Mouse (Mus musculus) cerebellum, adult 9-10 months (tissue): Measurements from ENCODE around the gene Ncmap.

Source experiments
- DNase-seq: peaks from one replicate; pipeline ENCODE4 v3.0.0; 2022

The Ncmap gene

DNA sequence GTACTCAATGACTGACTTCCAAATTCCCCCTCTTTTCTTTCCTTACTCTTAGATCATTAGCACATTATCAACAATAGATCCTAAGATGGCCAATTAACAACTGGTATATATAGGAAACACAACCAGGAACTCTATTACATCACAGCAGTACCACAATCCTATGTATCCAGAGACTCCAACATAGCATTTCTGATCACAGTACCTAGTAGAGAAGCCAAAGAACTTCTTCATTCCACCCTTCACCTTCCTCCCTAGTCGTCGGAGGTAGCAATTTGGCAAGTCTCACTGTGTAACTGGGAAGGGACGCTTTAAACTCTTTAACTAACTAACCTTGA is 62.0 kb downstream of the Ncmap start:
- DNase-seq = no peak

- no peak for DNase-seq
Observed at GRCm38 (mm10) chr4:135335327-135336022, 62.6 kb downstream of the Ncmap start.

- no peak for DNase-seq
Observed at GRCm38 (mm10) chr4:135326469-135326868, 71.6 kb downstream of the Ncmap start.

DNA sequence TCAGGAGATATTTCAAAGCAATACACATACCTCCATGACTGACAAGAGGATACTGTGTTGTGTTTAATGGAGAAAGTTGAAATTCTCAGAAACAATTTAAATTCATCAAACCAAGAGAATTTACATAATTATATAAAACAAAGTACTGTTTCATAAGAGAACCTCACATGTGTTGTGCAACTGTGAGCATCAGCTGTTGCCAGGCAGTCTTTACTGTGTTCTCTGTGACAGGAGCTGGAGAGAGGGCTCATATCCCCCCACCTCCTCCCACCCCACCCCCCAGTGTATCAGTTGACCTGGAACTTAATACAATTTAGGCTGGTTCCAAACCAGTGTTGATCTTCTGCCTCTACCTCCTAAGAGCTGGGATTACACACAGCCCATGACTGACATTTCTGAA is 72.0 kb downstream of the Ncmap start:
- no peak for DNase-seq

DNA sequence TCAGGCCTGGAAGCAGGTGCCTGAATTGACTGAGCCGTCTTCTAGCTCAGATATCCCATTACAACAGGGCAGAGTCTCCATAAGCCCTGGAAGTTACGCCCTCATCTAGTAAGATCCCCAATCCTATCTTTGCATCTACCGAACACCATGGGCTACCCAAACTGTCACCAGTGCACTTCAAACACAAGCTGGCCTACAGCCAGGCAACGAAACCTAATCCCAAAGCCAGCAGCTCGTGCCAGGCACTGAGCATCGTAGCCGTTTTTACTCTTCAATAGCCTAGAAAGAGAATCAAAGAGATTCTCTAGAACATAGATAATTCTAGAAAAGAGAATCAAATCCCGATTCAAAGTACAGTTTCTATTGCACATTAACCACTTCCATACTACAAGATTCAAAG is 75.0 kb downstream of the Ncmap start:
- no peak for DNase-seq
